Mouse (Mus musculus) right cerebral cortex, adult 18-20 months (tissue): ENCODE measurements around the gene Fads6.

Source experiments
- DNase-seq: peaks from one replicate; pipeline ENCODE4 v3.0.0; 2022; ENCODE audit warnings: mixed read lengths

Fads6 gene

DNA sequence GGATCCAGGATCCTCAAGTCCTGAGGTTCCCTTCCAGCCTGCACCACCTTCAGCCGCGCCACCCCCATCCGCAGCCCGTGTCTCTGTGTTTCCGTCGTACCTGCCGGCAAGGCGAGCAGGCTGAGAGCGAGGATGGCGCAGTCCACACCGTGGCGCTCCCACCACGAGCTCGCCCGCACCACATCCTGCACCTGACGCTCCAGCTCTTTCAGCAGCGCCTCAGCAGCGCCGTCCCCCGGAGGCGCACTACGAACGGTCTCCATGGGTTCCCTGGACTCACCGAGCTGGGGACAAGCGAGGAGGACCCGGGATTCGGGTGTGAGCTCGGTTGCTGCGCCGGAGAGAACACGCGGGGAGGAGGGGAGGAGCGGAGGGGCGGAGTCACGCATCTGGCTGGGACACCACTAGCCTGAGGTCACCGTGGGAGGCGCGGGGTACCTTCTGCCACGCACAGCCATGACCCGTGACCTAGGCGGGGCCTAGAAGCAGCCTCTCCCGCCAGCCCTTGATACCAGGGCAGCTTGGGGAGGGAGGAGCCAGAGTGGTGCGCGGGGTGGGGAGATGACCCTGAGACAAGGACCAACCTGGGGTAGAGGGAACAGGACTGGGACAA lies at the start of gene Fads6:
TSS of gene Fads6 (minus strand) at position 450 of the 613 bp plus-strand sequence.
- peak; percentile 83 for DNase-seq

- no peak for DNase-seq
These were observed 48.1 kb upstream of the Fads6 start for GRCm38 (mm10) chr11:115345515-115345914.

GRCm38 (mm10) chr11:115344967-115345366 lies 47.5 kb upstream of the Fads6 start:
- no peak for DNase-seq

GRCm38 (mm10) chr11:115341866-115342265 lies 44.4 kb upstream of the Fads6 start:
- DNase-seq: no peak

DNA sequence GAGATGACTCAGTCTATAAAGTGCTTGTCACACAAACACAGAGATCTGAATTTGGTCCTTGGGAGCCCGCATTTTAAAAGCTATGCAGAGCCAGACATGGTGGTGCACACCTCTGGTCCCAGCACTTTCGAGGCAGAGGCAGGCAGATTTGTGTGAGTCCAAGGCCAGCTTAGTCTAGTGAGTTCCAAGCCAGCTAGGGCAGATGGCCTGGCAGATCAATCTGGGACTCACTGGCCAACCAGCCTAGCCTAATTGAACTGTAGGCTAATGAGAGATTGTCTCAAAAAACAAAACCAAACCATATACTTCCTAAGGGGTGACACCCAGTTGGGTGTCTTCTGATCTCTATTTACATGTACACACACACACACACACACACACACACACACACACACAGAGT lies 43.8 kb upstream of the Fads6 start:
- no peak for DNase-seq

- DNase-seq: no peak
These were observed 40.4 kb upstream of the Fads6 start for GRCm38 (mm10) chr11:115337826-115338225.

GRCm38 (mm10) chr11:115337350-115337749 lies 39.9 kb upstream of the Fads6 start:
- DNase-seq: no peak

DNA sequence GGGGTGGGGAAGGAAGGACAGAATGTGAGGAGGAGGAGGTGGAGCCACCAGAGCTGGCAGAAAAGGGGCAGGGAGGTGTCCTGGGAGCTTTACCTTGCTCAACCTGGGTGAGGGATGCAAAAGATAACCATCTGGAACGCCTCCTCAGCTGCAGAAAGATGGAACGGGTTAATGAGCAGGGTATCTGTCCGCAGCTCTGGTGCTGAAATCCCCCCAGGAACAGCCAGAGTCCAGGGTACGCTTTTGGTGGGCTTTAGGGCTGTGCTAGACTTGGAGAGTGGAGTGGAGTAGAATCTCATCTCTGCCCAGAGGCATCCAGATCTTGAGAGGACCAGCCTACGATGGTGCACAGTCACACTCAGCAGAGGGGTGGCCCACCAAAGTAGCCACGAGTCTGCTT lies 38.7 kb upstream of the Fads6 start:
- no peak for DNase-seq

DNA sequence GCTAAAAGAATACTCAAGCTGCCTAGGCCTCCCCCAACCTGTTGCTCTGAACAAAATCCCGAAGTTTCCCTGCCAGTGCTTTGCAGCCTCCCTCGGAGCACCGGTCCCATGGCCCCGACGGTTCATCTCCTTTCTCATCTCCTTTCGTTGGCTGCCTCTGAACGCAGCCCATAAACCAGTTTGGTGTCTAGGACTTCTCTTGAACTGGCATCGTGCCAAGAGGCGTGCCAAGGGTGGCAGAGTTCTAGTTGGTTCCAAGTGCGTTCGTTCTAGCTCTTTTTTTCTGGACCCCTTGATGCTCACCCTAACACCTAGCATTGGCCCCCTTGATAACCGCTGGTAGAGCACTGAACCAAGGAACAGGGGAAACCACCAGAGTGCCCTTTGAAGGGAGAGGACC lies 37.8 kb upstream of the Fads6 start:
- DNase-seq: no peak

GRCm38 (mm10) chr11:115334531-115334930 lies 37.1 kb upstream of the Fads6 start, which contains the start of gene Otop3:
Otop3 (plus strand) TSS chr11:115334731.
- no peak for DNase-seq

DNA sequence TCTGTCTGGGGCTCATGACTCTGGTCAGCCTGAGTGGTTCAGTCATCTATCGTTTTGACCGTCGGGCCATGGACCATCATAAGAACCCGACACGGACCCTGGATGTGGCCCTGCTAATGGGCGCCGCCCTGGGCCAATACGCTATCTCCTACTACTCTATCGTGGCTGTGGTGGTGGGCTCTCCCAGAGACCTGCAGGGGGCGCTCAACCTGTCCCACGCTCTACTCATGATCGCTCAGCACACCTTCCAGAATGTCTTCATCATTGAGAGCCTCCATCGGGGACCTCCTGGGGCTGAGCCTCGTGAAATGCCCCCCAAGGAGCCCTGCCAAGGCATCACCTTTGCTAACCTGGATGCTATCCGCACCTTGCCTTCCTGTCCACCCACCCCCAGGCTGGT lies 31.9 kb upstream of the Fads6 start:
- no peak for DNase-seq

- DNase-seq: peak; percentile 60
These were observed 29.3 kb upstream of the Fads6 start for GRCm38 (mm10) chr11:115326730-115327129.

- DNase-seq: no peak
These were observed 25.9 kb upstream of the Fads6 start for GRCm38 (mm10) chr11:115323354-115323753.

DNA sequence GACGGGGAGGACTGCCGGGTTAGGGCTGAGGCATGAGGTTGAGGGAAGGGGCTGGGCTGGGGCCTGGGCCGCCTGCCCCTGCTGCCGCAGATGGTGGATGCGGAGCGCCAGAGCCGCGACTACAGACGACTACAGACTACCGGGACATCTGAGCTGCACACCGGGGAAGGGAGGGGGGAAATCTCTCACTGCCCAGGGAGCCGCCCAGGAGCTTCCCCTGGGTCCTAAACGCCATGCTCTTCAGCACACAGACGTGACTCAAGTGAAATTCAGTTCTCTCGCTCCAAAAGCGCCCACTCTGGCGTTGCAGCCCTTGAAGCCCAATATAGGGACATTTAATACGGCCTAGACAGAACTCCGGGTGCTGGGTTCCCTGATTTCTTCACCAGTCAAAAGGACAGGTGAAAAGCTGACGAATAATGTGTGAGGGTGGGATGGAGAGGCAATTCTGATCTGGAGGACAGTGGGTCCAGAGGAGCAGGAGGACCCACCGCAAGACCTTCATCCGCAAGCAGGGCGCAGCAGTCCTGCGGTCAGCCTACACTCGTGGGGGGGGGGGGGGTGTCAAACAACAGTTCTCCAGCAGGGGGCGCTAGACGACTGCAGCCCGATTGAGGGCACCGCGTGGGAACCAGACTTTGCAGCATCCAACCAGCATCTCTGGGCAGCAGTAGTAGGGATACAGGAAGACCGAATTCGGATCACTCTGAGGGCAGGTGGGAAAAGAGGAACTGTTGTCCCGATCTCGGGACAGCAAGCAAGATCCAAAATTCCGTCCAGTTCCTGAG lies 24.6 kb upstream of the Fads6 start, which contains the start of gene Ush1g:
TSS of gene Ush1g (minus strand) at position 136 of the 788 bp plus-strand sequence.
- peak; percentile 38 for DNase-seq

GRCm38 (mm10) chr11:115319704-115320383 lies 22.4 kb upstream of the Fads6 start:
- no peak for DNase-seq

GRCm38 (mm10) chr11:115318245-115319027 lies 21.0 kb upstream of the Fads6 start:
- no peak for DNase-seq

DNA sequence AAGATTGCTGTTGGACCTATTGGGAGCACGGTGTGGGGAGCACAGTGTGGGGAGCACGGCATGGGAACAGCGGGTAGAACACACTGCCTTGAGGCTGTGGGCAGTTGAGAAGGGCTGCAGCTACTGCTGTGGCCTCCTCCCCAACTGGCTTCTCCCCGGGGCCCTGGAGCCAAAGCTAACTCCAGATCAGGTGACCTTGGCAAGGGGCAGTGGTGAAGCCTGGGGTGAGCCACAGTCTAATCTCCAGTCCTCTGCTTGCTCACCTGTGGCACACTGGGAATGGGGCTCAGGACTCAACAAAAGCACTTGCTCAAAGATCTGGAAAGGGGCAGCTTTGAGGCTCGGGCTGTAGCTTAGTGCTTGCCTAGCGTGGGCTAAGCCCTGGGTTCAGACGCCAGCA lies 19.7 kb upstream of the Fads6 start:
- DNase-seq: no peak

- DNase-seq: no peak
These were observed 16.8 kb upstream of the Fads6 start for GRCm38 (mm10) chr11:115314249-115314648.

DNA sequence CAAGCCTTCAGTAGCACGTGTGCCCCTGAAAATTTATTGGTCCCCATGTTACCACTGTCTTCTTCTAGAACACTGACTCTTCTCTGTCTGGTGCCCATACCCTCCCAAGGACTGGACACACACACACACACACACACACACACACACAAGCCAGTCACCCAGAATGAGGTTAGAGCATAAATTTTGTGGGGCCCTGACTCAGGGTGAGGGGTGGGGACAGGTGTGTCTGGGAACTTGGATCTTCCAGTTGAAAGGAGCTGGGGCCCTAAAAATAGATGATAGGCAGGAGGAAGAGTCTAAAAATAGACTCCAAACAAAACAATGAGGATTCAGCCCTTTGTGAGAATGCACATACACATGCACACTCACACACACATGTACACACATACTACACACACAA lies 11.3 kb upstream of the Fads6 start:
- no peak for DNase-seq

DNA sequence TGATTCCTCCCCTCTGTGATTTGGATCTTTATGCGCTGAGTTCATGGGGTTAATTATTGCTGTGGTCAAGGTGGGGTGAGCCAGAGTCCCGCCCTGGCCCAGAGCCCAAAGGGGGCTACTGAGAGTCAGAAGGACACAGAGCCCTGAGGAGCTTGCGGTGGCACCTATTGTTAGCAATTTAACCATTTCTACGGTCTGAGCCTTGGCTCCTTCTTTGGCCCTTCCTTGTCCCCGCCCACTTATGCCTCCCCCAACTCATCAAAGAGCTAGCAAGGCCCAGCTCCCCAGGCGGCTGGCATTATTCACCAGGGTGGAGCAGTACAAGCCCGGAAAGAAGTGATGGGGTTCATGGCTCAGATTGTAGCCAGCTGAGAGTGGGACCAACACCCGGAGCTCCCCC lies 9.4 kb upstream of the Fads6 start, which contains the start of gene Otop2:
TSS of gene Otop2 (plus strand) at position 301 of the 400 bp plus-strand sequence.
- no peak for DNase-seq

- no peak for DNase-seq
These were observed 5.7 kb upstream of the Fads6 start for GRCm38 (mm10) chr11:115303167-115303566.

GRCm38 (mm10) chr11:115301351-115301750 lies 3.9 kb upstream of the Fads6 start:
- no peak for DNase-seq

GRCm38 (mm10) chr11:115300745-115301144 lies 3.3 kb upstream of the Fads6 start:
- DNase-seq: no peak
